Mouse (Mus musculus): ENCODE measurements at regions not wholly inside any gene's neighbourhood (a gene's known extent, or its start where the extent isn't known, plus 50 kb on each side); places are given as distances from the start of the nearest gene placed in this dataset.

DNA sequence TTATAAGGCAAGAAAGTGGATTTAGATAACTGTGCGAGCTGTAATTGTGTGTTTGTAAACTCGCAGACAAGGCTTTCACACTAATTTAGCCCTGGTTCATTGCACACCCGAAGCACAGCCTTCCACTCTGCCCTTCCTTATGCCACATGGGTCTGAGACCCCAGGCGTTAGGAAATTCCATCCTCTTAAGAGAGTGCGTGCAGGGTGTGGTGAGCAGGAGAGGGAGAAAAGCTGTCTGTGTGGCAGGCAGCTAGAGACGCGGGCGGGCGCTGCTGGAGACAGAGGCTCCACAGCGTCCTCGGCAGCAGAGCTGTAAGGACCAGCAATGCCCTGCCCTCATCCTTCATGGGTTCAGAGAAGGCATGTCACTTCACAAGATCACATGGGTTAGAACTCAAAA, 176.6 kb upstream of the Dapk1 start:
- no peak for TF ChIP-seq POLR2A (IDR thresholded peaks at IDR 0.05; ENCODE audit: extremely low read depth, insufficient read depth, low read length)
- no peak for TF ChIP-seq CTCF (IDR thresholded peaks at IDR 0.05; ENCODE audit: extremely low read depth, insufficient read depth, low read length)
